Mouse (Mus musculus): ENCODE measurements around the gene Tsc1. TPM values are rescaled to one million over a fixed set of nuclear protein-coding genes. Genes with fewer than 3 reads are reported as not detected.
A peak's percentile ranks its signal among the peaks of the same experiment; 100 is the strongest.

The Tsc1 gene
- polyA plus RNA-seq (2012; fragmentation: generic; extraction: Trizol): 6.9 TPM
- long read RNA-seq, experiment 1, partial matches to known transcripts: 2 of 4 reads
- long read RNA-seq, experiment 1, other reads (novel, unspliced or antisense): 2 of 4 reads
- long read RNA-seq, experiment 2, full-length matches to known transcripts: 11 of 23 reads
- long read RNA-seq, experiment 2, partial matches to known transcripts: 3 of 23 reads
- long read RNA-seq, experiment 2, other reads (novel, unspliced or antisense): 9 of 23 reads

GRCm38 (mm10) chr2:28640461-28641424 is at the start of gene Tsc1:
Gene Tsc1, plus strand, starts transcription at chr2:28641228.
- H3K27me3 ChIP-seq (ENCODE audit: control insufficient read depth, insufficient read depth, insufficient read length): no peaks in the 10 kb centered on the region
- peak within 1 kb of the TSS; percentile 81 for H3ac ChIP-seq (ENCODE audit: control insufficient read depth, insufficient read length, low read depth)
- TF ChIP-seq CTCF (IDR thresholded peaks at IDR 0.05; ENCODE audit: control insufficient read depth, insufficient read depth, insufficient read length) (no peak), MAX (IDR thresholded peaks at IDR 0.05) (no peak), USF1 (IDR thresholded peaks at IDR 0.05; ENCODE audit: low read depth) (peak; percentile 86), CEBPB (IDR thresholded peaks at IDR 0.05; ENCODE audit: low read depth) (no peak), MYOD1 (IDR thresholded peaks at IDR 0.05; ENCODE audit: control insufficient read depth, insufficient read length, low read depth) (no peak)
- H3K36me3 ChIP-seq (ENCODE audit: control insufficient read depth, insufficient read depth): no peaks in the 10 kb centered on the region
- peaks cover 18% of the 10 kb centered on the region for H3K79me3 ChIP-seq (ENCODE audit: low read depth)
- peaks cover 44% of the 10 kb centered on the region for H3K79me2 ChIP-seq (ENCODE audit: control insufficient read depth, insufficient read depth)
- peak within 1 kb of the TSS; percentile 86 for H3K4me3 ChIP-seq (ENCODE audit: insufficient read depth, poor library complexity, severe bottlenecking)

- no peak overlapping the region for H3ac ChIP-seq (ENCODE audit: control insufficient read depth, insufficient read length, low read depth)
- no peak for TF ChIP-seq USF1 (IDR thresholded peaks at IDR 0.05; ENCODE audit: low read depth)
- peak; percentile 58 for TF ChIP-seq CEBPB (IDR thresholded peaks at IDR 0.05; ENCODE audit: low read depth)
- TF ChIP-seq MYOD1 (IDR thresholded peaks at IDR 0.05; ENCODE audit: control insufficient read depth, insufficient read length, low read depth): peak; percentile 50
- TF ChIP-seq FOSL1 (IDR thresholded peaks at IDR 0.05; ENCODE audit: insufficient read depth, low read length, poor library complexity, severe bottlenecking): peak; percentile 78
- H3K36me3 ChIP-seq (ENCODE audit: control insufficient read depth, insufficient read depth): no peaks in the 10 kb centered on the region
- no peak overlapping the region for H3K4me3 ChIP-seq (ENCODE audit: insufficient read depth, poor library complexity, severe bottlenecking)
- H3K27me3 ChIP-seq (ENCODE audit: control insufficient read depth, insufficient read depth, insufficient read length): no peaks in the 10 kb centered on the region
- no peaks in the 10 kb centered on the region for H3K79me3 ChIP-seq (ENCODE audit: low read depth)
- no peaks in the 10 kb centered on the region for H3K79me2 ChIP-seq (ENCODE audit: control insufficient read depth, insufficient read depth)
Measured at GRCm38 (mm10) chr2:28591479-28591878, 49.5 kb upstream of the Tsc1 start.

GRCm38 (mm10) chr2:28592809-28593208 is 48.2 kb upstream of the Tsc1 start:
- TF ChIP-seq USF1 (IDR thresholded peaks at IDR 0.05; ENCODE audit: low read depth) (no peak), MYOD1 (IDR thresholded peaks at IDR 0.05; ENCODE audit: control insufficient read depth, insufficient read length, low read depth) (no peak), CEBPB (IDR thresholded peaks at IDR 0.05; ENCODE audit: low read depth) (no peak), CTCF (IDR thresholded peaks at IDR 0.05; ENCODE audit: control insufficient read depth, insufficient read depth, insufficient read length) (peak; percentile 32), FOSL1 (IDR thresholded peaks at IDR 0.05; ENCODE audit: insufficient read depth, low read length, poor library complexity, severe bottlenecking) (no peak), MAX (IDR thresholded peaks at IDR 0.05) (no peak)

GRCm38 (mm10) chr2:28596021-28596420 is 45.0 kb upstream of the Tsc1 start:
- Histone ChIP-seq H3K79me3 (ENCODE audit: low read depth) (no peaks in the 10 kb centered on the region), H3K79me2 (ENCODE audit: control insufficient read depth, insufficient read depth) (no peaks in the 10 kb centered on the region), H3K36me3 (ENCODE audit: control insufficient read depth, insufficient read depth) (no peaks in the 10 kb centered on the region), H3K27me3 (ENCODE audit: control insufficient read depth, insufficient read depth, insufficient read length) (no peaks in the 10 kb centered on the region), H3ac (ENCODE audit: control insufficient read depth, insufficient read length, low read depth) (no peak overlapping the region), H3K4me3 (ENCODE audit: insufficient read depth, poor library complexity, severe bottlenecking) (no peak overlapping the region)
- TF ChIP-seq CTCF (IDR thresholded peaks at IDR 0.05; ENCODE audit: control insufficient read depth, insufficient read depth, insufficient read length) (no peak), MAX (IDR thresholded peaks at IDR 0.05) (no peak), MYOD1 (IDR thresholded peaks at IDR 0.05; ENCODE audit: control insufficient read depth, insufficient read length, low read depth) (no peak), MYOG (IDR thresholded peaks at IDR 0.05; ENCODE audit: control insufficient read depth, extremely low read depth, insufficient read length) (no peak), CEBPB (IDR thresholded peaks at IDR 0.05; ENCODE audit: low read depth) (no peak), USF1 (IDR thresholded peaks at IDR 0.05; ENCODE audit: low read depth) (no peak), FOSL1 (IDR thresholded peaks at IDR 0.05; ENCODE audit: insufficient read depth, low read length, poor library complexity, severe bottlenecking) (no peak)

More at GRCm38 (mm10) chr2:28592809-28593208, 48.2 kb upstream of the Tsc1 start:
- no peak overlapping the region for H3K4me3 ChIP-seq (ENCODE audit: insufficient read depth, poor library complexity, severe bottlenecking)
- no peaks in the 10 kb centered on the region for H3K79me3 ChIP-seq (ENCODE audit: low read depth)
- H3ac ChIP-seq (ENCODE audit: control insufficient read depth, insufficient read length, low read depth): no peak overlapping the region
- H3K27me3 ChIP-seq (ENCODE audit: control insufficient read depth, insufficient read depth, insufficient read length): no peaks in the 10 kb centered on the region
- no peaks in the 10 kb centered on the region for H3K36me3 ChIP-seq (ENCODE audit: control insufficient read depth, insufficient read depth)
- no peaks in the 10 kb centered on the region for H3K79me2 ChIP-seq (ENCODE audit: control insufficient read depth, insufficient read depth)

GRCm38 (mm10) chr2:28596998-28597397 is 44.0 kb upstream of the Tsc1 start:
- no peaks in the 10 kb centered on the region for H3K79me2 ChIP-seq (ENCODE audit: control insufficient read depth, insufficient read depth)
- H3K79me3 ChIP-seq (ENCODE audit: low read depth): no peaks in the 10 kb centered on the region
- no peak overlapping the region for H3ac ChIP-seq (ENCODE audit: control insufficient read depth, insufficient read length, low read depth)
- no peaks in the 10 kb centered on the region for H3K36me3 ChIP-seq (ENCODE audit: control insufficient read depth, insufficient read depth)
- TF ChIP-seq CEBPB (IDR thresholded peaks at IDR 0.05; ENCODE audit: low read depth) (no peak), FOSL1 (IDR thresholded peaks at IDR 0.05; ENCODE audit: insufficient read depth, low read length, poor library complexity, severe bottlenecking) (no peak), USF1 (IDR thresholded peaks at IDR 0.05; ENCODE audit: low read depth) (no peak), CTCF (IDR thresholded peaks at IDR 0.05; ENCODE audit: control insufficient read depth, insufficient read depth, insufficient read length) (no peak), MYOD1 (IDR thresholded peaks at IDR 0.05; ENCODE audit: control insufficient read depth, insufficient read length, low read depth) (no peak), MAX (IDR thresholded peaks at IDR 0.05) (no peak), MYOG (IDR thresholded peaks at IDR 0.05; ENCODE audit: control insufficient read depth, extremely low read depth, insufficient read length) (no peak)
- no peak overlapping the region for H3K4me3 ChIP-seq (ENCODE audit: insufficient read depth, poor library complexity, severe bottlenecking)
- H3K27me3 ChIP-seq (ENCODE audit: control insufficient read depth, insufficient read depth, insufficient read length): no peaks in the 10 kb centered on the region
